Mouse (Mus musculus) layer of hippocampus, adult 9-11 months (tissue): ENCODE results near the gene Arhgap15.

ENCODE experiments used
- DNase-seq: peaks from one replicate; pipeline ENCODE4 v3.0.0; 2022

Gene Arhgap15

DNA sequence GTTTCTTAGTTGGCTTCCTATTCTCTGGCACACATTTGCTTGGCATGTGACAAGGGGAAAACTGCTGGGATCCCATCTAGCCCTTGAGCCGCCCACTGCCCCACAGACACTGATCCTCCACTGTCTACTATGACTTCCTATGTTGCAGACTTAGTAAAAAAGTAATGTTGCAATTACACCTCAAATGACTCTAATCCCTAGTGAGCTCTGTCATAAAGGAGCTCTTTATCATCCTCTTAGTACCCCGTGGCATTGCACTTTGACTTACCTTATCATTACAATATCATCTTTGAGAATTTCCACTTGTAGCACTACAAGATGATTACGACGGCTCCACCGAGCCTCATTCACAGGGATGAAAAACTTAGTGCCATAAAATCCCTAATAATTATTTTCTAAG lies 190.6 kb downstream of the Arhgap15 start:
- no peak for DNase-seq

- no peak for DNase-seq
These were observed 197.1 kb downstream of the Arhgap15 start for GRCm38 (mm10) chr2:43945679-43946078.

- no peak for DNase-seq
These were observed 201.3 kb downstream of the Arhgap15 start for GRCm38 (mm10) chr2:43949775-43950492.

DNA sequence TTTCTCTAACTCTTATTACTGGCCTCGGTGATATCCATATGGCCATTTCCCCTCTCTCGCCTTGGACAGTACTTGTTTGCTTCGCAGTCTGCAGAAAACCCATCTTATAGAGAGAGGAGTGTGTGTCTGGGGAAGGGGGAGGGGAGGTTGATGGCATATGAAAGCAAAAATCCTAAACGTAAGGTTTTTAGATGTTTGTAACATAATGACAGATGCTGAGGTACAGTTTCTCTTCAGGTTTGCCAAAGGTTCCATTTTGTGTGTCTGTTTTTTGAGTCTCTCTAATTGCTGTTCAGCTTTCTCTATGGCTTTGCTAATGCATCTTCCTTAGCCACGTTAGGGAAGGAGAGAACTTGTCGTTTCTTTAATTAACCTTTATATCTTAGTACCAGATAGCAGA lies 202.1 kb downstream of the Arhgap15 start:
- DNase-seq = no peak

DNA sequence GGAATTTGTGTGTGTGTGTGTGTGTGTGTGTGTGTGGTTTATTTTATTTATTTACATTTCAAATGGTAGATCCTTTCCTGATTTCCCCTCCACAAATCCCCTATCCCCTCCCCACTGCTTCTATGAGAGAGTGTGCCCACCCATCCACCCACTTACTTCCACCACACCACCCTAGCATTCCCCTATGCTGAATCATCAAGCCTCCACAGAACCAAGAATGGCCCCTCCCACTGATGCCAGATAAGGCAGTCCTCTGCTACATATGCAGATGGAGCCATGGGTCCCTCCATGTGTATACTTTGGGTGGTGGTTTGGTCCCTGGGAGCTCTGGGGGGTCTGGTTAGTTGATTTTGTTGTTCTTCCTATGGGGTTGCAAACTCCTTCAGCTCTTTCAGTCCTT lies 210.6 kb downstream of the Arhgap15 start:
- no peak for DNase-seq

- no peak for DNase-seq
These were observed 213.8 kb downstream of the Arhgap15 start for GRCm38 (mm10) chr2:43962466-43962865.

DNA sequence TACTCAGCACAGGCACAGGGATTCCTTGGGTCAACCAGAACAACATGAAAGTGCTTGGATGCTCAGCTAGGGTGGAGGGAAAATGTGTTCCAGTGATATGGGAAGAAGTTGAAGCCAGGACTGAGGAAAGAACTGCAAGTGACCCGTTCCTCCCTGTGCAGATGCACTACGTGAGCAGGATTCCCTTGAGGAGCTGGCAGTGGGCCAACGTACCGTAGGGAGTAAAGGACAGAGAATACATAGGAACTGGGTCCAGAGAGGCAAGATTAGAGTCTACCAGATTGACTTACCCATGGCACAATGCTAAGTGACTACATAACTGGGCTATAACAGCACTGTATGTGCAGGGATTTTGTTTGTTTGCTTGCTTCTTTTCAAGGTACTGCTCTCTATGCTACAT lies 220.0 kb downstream of the Arhgap15 start:
- no peak for DNase-seq

GRCm38 (mm10) chr2:43977732-43978131 lies 229.1 kb downstream of the Arhgap15 start:
- DNase-seq = no peak

DNA sequence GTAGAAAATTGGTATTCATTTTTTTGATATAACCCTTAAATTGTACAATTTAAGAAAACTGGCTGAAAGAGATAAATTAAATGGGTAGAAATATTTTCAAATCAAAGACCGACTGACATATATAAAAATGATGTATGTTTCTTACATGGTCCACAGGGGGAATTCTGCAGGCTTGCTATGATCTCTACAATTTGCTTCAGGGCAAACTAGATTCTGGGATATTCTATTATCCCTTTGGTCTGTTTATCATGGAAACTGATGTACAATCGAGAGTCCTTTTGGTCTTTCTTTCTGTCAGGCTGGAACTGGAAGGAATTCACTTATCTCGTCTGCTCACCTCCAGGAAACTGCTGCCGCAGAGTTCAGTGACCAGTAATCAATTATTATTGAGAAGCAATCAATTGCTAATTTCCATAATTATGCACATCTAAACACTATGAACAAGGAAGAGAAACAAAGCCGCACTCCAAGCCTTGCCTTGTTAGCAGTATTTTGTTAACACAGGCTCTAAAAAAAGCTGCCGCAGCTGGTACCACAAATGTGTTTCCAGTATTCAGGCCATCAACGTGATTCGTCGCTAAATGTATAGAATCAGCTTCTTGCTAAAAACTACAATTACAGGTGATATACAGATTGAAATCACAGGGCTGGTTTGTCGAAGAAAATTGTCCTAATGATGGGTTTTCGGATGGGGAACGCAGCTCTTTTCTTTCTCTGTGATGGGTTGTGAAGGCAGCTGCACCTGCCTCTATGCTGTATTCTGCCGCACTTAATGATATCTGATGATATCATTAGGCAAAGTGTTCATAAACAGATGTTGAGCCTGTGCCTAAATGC lies 229.8 kb downstream of the Arhgap15 start:
- DNase-seq = peak; percentile 36

- no peak for DNase-seq
These were observed 237.4 kb downstream of the Arhgap15 start for GRCm38 (mm10) chr2:43986066-43986465.

DNA sequence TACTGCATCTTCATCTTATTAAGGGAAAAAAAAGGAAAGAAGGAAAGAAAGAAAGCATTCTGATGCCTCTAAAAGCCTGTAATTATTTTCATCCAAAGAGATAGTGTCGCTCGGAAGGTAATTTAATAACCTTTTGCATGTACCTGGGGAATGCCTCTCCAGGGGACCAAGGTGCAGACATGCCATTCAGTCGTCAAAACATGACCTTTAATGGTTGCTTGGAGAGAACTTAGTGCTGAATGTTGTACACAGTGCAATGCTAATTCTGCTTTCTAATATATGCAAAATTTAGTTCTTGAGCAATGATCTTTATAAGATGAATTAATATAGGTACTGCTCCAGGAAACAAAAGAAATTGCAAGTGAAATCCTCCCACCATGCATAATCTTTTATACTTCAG lies 239.3 kb downstream of the Arhgap15 start:
- DNase-seq = no peak

GRCm38 (mm10) chr2:43989850-43990249 lies 241.2 kb downstream of the Arhgap15 start:
- DNase-seq = peak; percentile 55

GRCm38 (mm10) chr2:43992510-43992909 lies 243.9 kb downstream of the Arhgap15 start:
- no peak for DNase-seq

GRCm38 (mm10) chr2:44002454-44002853 lies 253.8 kb downstream of the Arhgap15 start:
- DNase-seq = no peak

DNA sequence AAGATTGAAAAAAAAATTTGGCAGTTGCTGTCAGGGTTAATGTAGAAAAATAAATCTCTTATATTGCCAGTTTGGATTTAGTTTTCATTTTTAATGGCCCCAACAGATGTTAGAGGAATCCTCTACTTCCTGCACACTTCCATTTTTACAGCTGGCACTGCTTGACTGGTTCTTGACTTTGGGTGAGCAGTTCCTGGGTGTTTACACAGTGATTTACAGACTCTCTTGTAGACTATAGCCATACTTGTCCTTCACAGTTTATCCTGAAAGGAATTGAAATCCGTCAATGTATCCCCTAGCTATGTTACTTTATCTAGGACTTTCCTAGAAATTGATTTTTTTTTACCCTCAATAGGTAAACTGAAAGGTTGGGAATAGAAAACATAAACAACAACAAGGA lies 261.6 kb downstream of the Arhgap15 start:
- DNase-seq = no peak

DNA sequence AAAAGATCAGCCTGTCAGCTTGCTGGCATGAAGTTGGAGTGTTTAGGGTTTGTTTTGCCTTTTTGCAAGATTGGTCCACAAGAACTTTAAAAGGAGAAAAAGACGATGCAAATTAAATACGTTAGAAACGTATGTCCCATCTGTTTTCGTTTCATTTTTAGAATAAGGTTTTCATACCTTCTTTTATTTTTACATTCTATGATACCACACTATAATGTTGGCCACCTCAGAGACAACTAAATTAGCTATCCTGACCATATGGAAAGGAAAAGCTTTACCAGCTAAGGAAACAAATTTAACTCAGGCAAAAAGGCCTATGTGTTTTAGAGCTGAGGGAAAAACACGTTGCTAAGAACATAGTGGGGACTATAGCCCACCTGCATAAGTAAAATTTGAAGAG lies 264.8 kb downstream of the Arhgap15 start:
- DNase-seq = no peak

DNA sequence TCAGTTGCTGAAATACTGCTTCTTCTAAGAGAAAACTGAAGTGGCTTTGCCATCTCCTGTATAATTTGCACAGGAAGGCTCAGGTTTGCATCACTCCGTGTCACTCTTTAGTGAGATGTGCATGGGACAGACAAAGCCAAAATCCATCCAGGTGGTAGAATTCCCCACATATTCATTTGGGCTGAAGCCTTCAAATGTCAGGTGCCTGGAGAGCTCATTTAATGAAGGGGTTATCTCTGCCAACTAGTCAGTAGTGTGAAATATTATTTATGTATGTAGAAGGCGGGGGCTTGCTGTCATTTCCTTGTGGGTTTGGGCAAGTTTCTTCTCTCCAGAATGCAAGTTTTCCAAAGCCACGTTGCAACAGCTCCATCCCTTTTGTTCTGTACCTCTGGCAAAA lies 268.1 kb downstream of the Arhgap15 start:
- no peak for DNase-seq

DNA sequence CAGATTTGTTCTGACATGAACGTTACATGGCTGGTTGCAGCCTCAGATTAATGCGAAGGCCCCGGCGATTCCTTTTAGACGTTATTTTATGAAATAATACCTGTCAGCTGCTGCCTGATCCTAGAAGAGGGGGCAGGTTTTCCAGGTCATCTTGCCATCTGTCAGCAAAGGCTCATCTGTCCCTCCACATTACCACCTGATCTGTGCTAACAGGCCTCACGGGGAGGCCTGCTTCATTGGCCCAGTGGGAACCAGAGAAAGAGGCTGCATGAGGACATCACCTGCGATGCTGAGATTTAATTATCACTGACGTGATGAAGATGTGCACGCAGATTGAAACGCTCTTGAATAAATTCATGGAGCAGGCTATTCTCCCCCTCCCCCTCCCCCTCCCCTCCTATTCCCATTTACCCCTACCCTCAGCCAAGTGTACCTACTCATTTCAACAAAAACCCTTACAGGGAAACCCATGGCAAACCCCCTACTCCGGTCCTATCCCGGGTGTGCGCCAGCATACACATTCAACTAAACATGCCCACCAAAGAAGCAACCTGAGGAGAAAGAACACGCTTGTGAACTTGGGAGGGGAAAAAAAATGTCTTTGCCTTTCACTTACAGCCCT lies 268.9 kb downstream of the Arhgap15 start:
- no peak for DNase-seq

- no peak for DNase-seq
These were observed 269.4 kb downstream of the Arhgap15 start for GRCm38 (mm10) chr2:44018033-44018432.

GRCm38 (mm10) chr2:44024704-44025103 lies 276.1 kb downstream of the Arhgap15 start:
- DNase-seq = no peak

DNA sequence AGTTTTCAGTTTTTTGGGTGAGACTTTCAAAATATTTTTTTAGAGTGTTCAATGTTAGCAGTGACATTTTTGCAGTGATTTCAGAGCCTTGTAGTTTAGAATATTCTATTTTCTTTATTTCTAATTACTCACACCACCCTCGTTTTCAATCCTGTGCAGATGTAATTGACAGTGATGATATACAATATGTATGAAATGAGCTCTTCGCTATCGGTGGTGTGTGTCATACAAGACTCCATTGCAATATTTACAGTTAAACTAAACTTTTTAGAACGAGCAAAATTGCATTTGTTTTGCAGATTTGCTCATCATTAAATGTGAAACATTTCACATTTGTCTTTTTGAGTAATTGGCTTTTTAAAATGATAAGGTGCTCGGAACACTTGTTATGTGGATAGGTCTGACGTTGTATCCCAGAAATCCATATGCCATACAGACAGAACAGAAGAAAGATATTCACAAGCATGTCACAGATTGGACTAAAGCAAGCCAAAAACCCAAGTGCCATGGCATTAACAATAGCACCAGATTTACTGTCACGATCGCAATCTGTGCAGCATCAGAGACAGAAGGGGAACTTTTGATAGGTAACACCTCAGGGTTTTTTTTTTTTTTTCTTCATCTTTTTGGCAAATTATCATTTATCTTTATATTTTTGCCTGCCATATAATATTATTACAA lies 280.6 kb downstream of the Arhgap15 start:
- DNase-seq = peak; percentile 75

GRCm38 (mm10) chr2:44029865-44030264 lies 281.2 kb downstream of the Arhgap15 start:
- DNase-seq = no peak

- DNase-seq = no peak
These were observed 291.0 kb downstream of the Arhgap15 start for GRCm38 (mm10) chr2:44039522-44040203.
